Mouse (Mus musculus): ENCODE data around the gene Klhl28. TPM values are rescaled to one million over a fixed set of nuclear protein-coding genes. Genes with fewer than 3 reads are reported as not detected.

Gene Klhl28
- polyA plus RNA-seq, 1 experiment, result 15.8 TPM

- peak overlapping the region; percentile 72 for H3K27ac ChIP-seq (ENCODE audit: insufficient read depth, low read depth, low read length)
- TF ChIP-seq CTCF (IDR thresholded peaks at IDR 0.05; ENCODE audit: low read depth, low read length), result no peak
- no peak for TF ChIP-seq POLR2A (IDR thresholded peaks at IDR 0.05; ENCODE audit: borderline replicate concordance, low read depth, low read length)
- H3K4me1 ChIP-seq (ENCODE audit: control insufficient read depth, insufficient read depth, low read length), result peaks cover 10% of the 10 kb centered on the region
- H3K4me3 ChIP-seq (ENCODE audit: insufficient read depth, low read length), result peak overlapping the region; percentile 99
Measured at GRCm38 (mm10) chr12:64966652-64967435, 1.5 kb upstream of the Klhl28 start.

- TF ChIP-seq POLR2A (IDR thresholded peaks at IDR 0.05; ENCODE audit: borderline replicate concordance, low read depth, low read length) (no peak), CTCF (IDR thresholded peaks at IDR 0.05; ENCODE audit: low read depth, low read length) (no peak)
- Histone ChIP-seq H3K4me1 (ENCODE audit: control insufficient read depth, insufficient read depth, low read length) (peaks cover 10% of the 10 kb centered on the region), H3K4me3 (ENCODE audit: insufficient read depth, low read length) (peak overlapping the region; percentile 99), H3K27ac (ENCODE audit: insufficient read depth, low read depth, low read length) (peak overlapping the region; percentile 72)
Measured at GRCm38 (mm10) chr12:64966101-64966631, 832 bp upstream of the Klhl28 start.

GRCm38 (mm10) chr12:64964560-64964959 is 774 bp downstream of the Klhl28 start:
- no peak overlapping the region for H3K27ac ChIP-seq (ENCODE audit: insufficient read depth, low read depth, low read length)
- H3K4me3 ChIP-seq (ENCODE audit: insufficient read depth, low read length), result peak overlapping the region; percentile 84
- TF ChIP-seq POLR2A (IDR thresholded peaks at IDR 0.05; ENCODE audit: borderline replicate concordance, low read depth, low read length) (no peak), CTCF (IDR thresholded peaks at IDR 0.05; ENCODE audit: low read depth, low read length) (no peak)
- peaks cover 10% of the 10 kb centered on the region for H3K4me1 ChIP-seq (ENCODE audit: control insufficient read depth, insufficient read depth, low read length)

- Histone ChIP-seq H3K27ac (ENCODE audit: insufficient read depth, low read depth, low read length) (no peak overlapping the region), H3K4me3 (ENCODE audit: insufficient read depth, low read length) (no peak overlapping the region), H3K4me1 (ENCODE audit: control insufficient read depth, insufficient read depth, low read length) (peaks cover 5% of the 10 kb centered on the region)
- no peak for TF ChIP-seq CTCF (IDR thresholded peaks at IDR 0.05; ENCODE audit: low read depth, low read length)
- TF ChIP-seq POLR2A (IDR thresholded peaks at IDR 0.05; ENCODE audit: borderline replicate concordance, low read depth, low read length), result no peak
Measured at GRCm38 (mm10) chr12:64937493-64937892, 27.8 kb downstream of the Klhl28 start.

GRCm38 (mm10) chr12:64917578-64918471 is 47.5 kb downstream of the Klhl28 start, which contains the start of gene Gm527:
Gm527 (plus strand) TSS chr12:64917906.
- TF ChIP-seq POLR2A (IDR thresholded peaks at IDR 0.05; ENCODE audit: borderline replicate concordance, low read depth, low read length) (no peak), CTCF (IDR thresholded peaks at IDR 0.05; ENCODE audit: low read depth, low read length) (no peak)
- H3K27ac ChIP-seq (ENCODE audit: insufficient read depth, low read depth, low read length), result no peak within 1 kb of the TSS
- no peaks in the 10 kb centered on the region for H3K4me1 ChIP-seq (ENCODE audit: control insufficient read depth, insufficient read depth, low read length)
- H3K4me3 ChIP-seq (ENCODE audit: insufficient read depth, low read length), result peak within 1 kb of the TSS; percentile 94

- TF ChIP-seq CTCF (IDR thresholded peaks at IDR 0.05; ENCODE audit: low read depth, low read length), result no peak
- no peak for TF ChIP-seq POLR2A (IDR thresholded peaks at IDR 0.05; ENCODE audit: borderline replicate concordance, low read depth, low read length)
- Histone ChIP-seq H3K4me3 (ENCODE audit: insufficient read depth, low read length) (no peak overlapping the region), H3K27ac (ENCODE audit: insufficient read depth, low read depth, low read length) (no peak overlapping the region), H3K4me1 (ENCODE audit: control insufficient read depth, insufficient read depth, low read length) (no peaks in the 10 kb centered on the region)
Measured at GRCm38 (mm10) chr12:64916735-64917134, 48.6 kb downstream of the Klhl28 start.

GRCm38 (mm10) chr12:64912996-64913395 is 52.3 kb downstream of the Klhl28 start:
- H3K4me3 ChIP-seq (ENCODE audit: insufficient read depth, low read length), result no peak overlapping the region
- no peak overlapping the region for H3K27ac ChIP-seq (ENCODE audit: insufficient read depth, low read depth, low read length)
- no peaks in the 10 kb centered on the region for H3K4me1 ChIP-seq (ENCODE audit: control insufficient read depth, insufficient read depth, low read length)
- TF ChIP-seq CTCF (IDR thresholded peaks at IDR 0.05; ENCODE audit: low read depth, low read length) (no peak), POLR2A (IDR thresholded peaks at IDR 0.05; ENCODE audit: borderline replicate concordance, low read depth, low read length) (no peak)

GRCm38 (mm10) chr12:64903186-64903585 is 62.1 kb downstream of the Klhl28 start:
- no peak for TF ChIP-seq CTCF (IDR thresholded peaks at IDR 0.05; ENCODE audit: low read depth, low read length)
- TF ChIP-seq POLR2A (IDR thresholded peaks at IDR 0.05; ENCODE audit: borderline replicate concordance, low read depth, low read length), result no peak
- H3K4me1 ChIP-seq (ENCODE audit: control insufficient read depth, insufficient read depth, low read length), result no peaks in the 10 kb centered on the region
- H3K4me3 ChIP-seq (ENCODE audit: insufficient read depth, low read length), result no peak overlapping the region
- H3K27ac ChIP-seq (ENCODE audit: insufficient read depth, low read depth, low read length), result no peak overlapping the region

GRCm38 (mm10) chr12:64902506-64902905 is 62.8 kb downstream of the Klhl28 start:
- Histone ChIP-seq H3K4me1 (ENCODE audit: control insufficient read depth, insufficient read depth, low read length) (no peaks in the 10 kb centered on the region), H3K27ac (ENCODE audit: insufficient read depth, low read depth, low read length) (no peak overlapping the region), H3K4me3 (ENCODE audit: insufficient read depth, low read length) (no peak overlapping the region)
- no peak for TF ChIP-seq POLR2A (IDR thresholded peaks at IDR 0.05; ENCODE audit: borderline replicate concordance, low read depth, low read length)
- no peak for TF ChIP-seq CTCF (IDR thresholded peaks at IDR 0.05; ENCODE audit: low read depth, low read length)

All from bone marrow macrophage, adult 2 months (primary cell).